Mouse (Mus musculus) cerebellum, adult 11 months (tissue): ENCODE measurements around the gene Epn3.

ENCODE experiments used
- DNase-seq: peaks from one replicate; pipeline ENCODE4 v3.0.0; 2022

Epn3 gene

GRCm38 (mm10) chr11:94469136-94470064 lies 30.4 kb downstream of the Epn3 start:
- no peak for DNase-seq

DNA sequence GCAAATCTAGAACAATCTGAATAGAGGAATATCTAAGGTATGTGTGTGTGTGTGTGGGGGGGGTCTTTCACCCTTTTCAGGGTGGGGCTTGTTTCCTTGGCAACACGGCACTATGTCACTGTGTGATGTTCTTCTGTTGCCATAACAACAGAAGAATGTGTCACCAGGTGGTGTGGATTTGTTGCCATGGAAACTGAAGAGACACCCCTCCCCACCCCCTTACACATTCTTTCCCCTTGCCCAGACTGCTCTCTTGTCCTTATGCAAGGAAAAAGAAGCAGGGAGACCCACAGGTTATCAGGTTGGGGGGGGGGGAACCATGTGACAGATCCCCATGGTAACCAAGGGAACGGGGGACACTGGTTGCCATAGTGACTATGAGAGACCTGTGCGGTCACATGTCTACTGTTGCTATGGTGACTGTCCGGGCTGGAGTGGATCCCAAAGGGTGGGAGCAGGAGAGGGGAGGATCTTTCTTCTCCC lies 31.2 kb downstream of the Epn3 start:
- DNase-seq = no peak

- no peak for DNase-seq
These were observed 33.4 kb downstream of the Epn3 start for GRCm38 (mm10) chr11:94466333-94466855.

DNA sequence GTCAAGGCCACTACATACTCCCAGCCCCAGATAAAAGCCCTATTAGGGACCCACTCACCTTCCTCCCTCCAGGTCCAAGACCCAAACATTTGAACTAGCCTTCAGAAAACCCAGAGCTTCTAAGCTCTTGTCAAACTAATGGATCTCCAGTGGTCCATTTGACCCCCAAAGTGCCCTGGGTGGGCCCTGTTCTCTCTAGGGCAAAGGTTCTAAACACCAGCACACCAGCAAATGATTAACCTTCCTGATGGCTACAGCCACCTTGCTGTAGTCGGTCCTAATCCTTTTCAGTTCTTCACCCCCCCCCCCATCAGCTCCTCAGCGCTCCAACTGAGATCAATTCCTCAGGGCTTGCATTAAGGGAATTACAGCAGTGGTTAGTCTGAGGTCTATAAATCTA lies 35.6 kb downstream of the Epn3 start:
- DNase-seq = no peak

- DNase-seq = no peak
These were observed 37.9 kb downstream of the Epn3 start for GRCm38 (mm10) chr11:94461856-94462255.

DNA sequence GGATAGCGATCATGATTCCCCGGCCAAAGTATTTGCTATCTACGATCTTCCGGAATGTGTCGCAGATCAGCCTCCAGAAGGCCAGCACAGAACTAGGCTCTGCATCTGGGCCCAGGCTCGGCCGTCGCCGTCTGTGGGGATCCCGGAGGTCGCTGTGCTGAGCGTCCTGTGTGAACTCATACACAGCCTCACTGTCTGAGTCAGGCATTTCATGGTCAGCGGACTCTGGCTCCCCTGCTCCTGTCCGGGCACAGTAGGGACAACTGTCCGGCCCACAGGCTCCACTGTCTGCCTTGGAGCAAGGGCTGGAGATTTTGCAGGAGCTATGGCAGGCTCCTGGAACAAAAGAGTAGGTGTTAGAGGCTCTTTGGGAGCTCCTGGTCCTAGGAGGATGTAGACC lies 42.8 kb downstream of the Epn3 start:
- DNase-seq = no peak

DNA sequence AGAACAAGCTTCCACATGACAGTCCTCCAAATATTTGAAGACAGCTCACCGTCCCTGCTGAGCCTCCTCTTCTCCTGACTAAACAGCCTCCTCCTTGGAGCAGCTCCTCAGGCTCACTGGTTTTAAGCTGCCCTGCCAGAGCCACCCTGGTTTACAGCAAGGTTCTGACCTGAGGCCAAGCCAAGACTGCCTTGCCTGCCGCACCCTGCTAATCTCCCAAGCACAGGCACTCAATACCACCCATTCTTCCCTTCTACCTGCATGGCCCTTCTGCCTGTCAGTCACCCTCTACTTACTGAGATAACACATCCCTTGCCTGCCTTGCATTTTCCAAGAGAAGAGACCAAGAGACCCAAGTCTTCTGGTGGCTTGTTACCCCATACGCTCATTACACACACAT lies 43.4 kb downstream of the Epn3 start:
- DNase-seq = no peak

- DNase-seq = no peak
These were observed 44.5 kb downstream of the Epn3 start for GRCm38 (mm10) chr11:94455161-94455820.

GRCm38 (mm10) chr11:94454756-94455155 lies 45.0 kb downstream of the Epn3 start:
- DNase-seq = no peak

DNA sequence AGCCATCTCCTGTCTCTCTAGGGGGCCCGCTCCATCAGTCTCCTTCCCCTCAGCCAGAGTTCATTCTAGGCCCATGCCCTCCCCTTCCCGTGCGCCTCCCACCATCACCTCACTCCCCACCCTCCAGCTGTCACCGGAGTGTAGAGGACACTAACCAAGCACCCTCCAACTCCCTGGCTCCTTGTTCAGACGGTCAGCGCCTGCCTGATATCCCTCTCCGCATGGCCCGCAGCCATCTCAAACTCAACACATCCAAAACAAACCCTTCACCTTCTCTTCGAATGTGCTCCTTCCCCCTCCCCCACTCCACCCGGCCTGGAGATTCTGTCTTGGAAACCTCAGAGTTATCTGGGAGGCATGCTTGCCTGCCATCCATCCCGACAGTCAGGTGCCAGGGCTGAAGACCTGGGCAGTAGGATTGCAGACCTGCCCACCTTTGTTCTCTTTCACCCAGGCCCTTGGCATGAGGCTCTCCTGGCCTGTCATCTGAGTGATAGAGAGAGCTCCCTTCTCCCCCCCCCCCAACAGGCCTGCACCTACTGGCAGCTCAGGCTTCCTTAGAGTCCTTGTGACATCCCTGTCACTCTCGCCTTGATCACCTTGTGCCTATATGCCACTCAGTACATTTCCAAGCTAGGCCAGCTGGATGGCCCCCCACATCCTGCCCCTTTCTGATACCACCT lies 48.5 kb downstream of the Epn3 start:
- DNase-seq = no peak

- no peak for DNase-seq
These were observed 49.9 kb downstream of the Epn3 start for GRCm38 (mm10) chr11:94449886-94450285.

GRCm38 (mm10) chr11:94449239-94449638 lies 50.5 kb downstream of the Epn3 start:
- no peak for DNase-seq

DNA sequence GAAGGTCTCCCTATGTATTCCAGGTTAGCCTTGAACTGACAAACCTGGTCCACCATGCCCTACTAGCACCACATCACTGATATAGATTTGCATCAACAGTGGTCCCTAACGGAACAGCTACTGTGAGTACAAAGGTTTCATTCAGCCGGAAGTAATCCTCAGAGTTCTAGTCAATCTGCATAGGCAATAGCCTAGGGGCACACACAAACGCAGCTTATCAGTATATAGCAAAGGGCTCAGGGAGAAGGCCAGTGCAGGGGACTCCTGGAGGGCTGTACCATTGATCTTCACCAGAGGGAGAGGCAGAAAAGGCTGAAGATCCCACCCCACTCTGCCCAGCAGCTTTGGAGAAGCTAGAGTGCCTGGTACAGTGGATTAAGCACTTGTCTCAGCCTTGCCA lies 52.8 kb downstream of the Epn3 start:
- no peak for DNase-seq

- no peak for DNase-seq
These were observed 54.5 kb downstream of the Epn3 start for GRCm38 (mm10) chr11:94445300-94445699.

DNA sequence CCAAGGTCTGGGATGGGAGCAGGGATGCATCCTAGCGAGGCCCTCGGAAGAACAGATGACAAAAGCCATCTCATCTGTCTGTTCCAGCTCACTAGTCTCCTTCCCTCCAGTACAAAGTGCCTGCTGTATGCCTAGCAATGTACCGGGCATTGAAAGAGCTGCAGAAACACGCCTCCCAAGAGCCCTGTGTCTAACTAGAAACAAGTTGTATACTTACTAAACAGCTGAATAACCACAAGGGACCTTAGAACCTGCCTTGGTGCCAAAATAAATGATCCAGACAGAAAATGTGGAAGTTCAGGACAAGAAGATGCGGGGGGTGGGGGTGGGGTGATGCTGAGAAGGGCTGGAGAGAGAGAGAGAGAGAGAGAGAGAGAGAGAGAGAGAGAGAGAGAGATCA lies 54.9 kb downstream of the Epn3 start:
- no peak for DNase-seq

DNA sequence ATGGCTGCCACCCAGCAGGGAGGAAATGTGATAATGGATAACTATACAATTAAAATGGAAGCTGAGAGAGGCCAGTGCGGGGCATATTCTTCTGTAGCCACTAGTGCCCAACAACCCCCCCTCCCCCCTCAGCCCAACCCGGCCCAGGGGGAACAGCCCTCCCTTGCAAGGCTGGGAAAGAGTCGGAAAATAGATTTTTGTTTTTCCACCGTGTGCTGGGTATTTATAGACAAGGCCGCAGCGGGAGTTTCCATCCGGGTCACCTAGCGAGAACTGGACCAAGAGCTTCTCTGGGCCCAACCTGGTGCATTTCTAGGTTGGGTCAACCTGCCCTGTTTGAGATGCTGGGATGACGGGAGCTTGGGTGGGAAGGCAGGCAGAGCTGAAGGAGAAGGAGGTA lies 58.0 kb downstream of the Epn3 start:
- no peak for DNase-seq

GRCm38 (mm10) chr11:94441122-94441521 lies 58.7 kb downstream of the Epn3 start:
- no peak for DNase-seq

DNA sequence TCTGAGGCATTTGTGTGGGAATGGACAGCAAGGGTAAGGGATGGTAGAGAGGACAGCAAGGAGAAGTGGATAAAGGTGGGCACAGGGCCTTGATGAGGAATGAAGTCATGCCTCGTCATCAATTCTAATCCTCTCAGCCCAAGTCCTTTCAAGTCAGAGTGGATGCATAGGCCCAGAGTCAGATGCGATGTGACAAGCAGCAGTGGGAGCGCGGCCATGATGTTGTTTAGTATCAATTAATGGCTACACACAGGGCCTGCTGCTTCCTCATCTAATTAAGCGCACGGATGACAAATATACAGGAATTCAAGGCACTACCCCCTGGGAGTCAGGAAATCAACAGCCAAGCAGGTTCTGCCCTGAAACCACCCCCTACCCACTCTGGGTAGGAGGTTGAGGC lies 59.4 kb downstream of the Epn3 start:
- no peak for DNase-seq
